In the genomic region with DNA sequence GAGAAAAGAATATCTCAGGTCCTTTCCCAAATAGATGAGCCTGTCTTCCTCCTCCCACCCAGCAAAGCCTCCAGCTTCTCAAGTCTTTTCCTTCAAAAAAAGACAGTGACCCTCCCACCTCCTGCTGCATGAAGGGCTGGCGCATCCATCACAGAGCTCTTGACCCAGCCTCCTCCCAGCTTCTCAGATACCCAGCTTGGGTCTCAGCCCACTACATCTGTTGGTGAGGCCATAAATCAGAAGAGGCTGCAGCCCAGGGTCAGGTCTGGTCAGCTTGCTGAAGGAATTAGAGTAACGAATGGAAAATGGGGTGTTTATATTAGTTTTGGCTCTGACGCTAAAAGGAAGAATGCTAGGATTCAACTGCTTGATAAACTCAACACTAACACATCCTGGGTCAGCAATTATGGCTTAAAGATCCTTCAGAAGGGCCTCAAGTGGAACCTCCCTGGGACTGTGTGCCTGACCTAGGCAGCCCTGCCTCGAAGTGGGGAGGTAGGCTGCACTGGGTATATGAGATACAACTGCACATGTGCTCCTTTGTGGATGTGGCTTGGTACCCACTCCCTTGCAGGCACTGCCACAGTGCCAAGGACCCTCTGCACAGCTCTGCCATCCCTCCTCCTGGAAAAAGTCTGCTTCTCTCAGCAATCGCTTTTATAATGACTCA, we compare ENCODE assay signal across 24 mouse cellular contexts.
DNase-seq lines count a peak whose midpoint lies in the region; ATAC-seq and TF ChIP-seq lines count a peak whose summit lies in the region.
"Had no signal": no experiment of that assay in that cellular context is flagged by ENCODE, and none has a peak within 500 bp of the region (broad histone marks: within the 10 kb centered on the region; RNA-seq: fewer than 3 reads in every experiment).

No protein-coding gene starts in this region.

- no peaks in the 10 kb centered on the region for H3K9me3 ChIP-seq in kidney, postnatal 0 days (replicated peaks; ENCODE audit: low read length)
- H3K9me3 ChIP-seq in lung, postnatal 0 days (ENCODE audit: low read length) = no peaks in the 10 kb centered on the region
- H3K9me3 ChIP-seq: heart, embryonic 15.5 days; hindbrain, embryonic 13.5 days; limb, embryonic 15.5 days; lung, embryonic 15.5 days; midbrain, embryonic 15.5 days; neural tube, embryonic 12.5 days had no signal

- no peak overlapping the region for H3K9ac ChIP-seq in kidney, postnatal 0 days (ENCODE audit: low read depth, low read length)
- H3K9ac ChIP-seq in lung, postnatal 0 days (replicated peaks; ENCODE audit: low read depth) = no peak overlapping the region
- H3K9ac ChIP-seq: forebrain, embryonic 13.5 days; heart, embryonic 15.5 days; hindbrain, embryonic 13.5 days; limb, embryonic 15.5 days; lung, embryonic 15.5 days; midbrain, embryonic 15.5 days; neural tube, embryonic 12.5 days had no signal

- H3K36me3 ChIP-seq in kidney, postnatal 0 days (ENCODE audit: insufficient read depth, low read length) = no peaks in the 10 kb centered on the region
- no peaks in the 10 kb centered on the region for H3K36me3 ChIP-seq in lung, postnatal 0 days (ENCODE audit: insufficient read depth, low read length)
- H3K36me3 ChIP-seq: heart, embryonic 15.5 days; hindbrain, embryonic 13.5 days; limb, embryonic 15.5 days; lung, embryonic 15.5 days; midbrain, embryonic 15.5 days; neural tube, embryonic 12.5 days had no signal

- 0 out of 2 replicates have a peak, but pooled peaks have one; percentile 46 for ATAC-seq in kidney, postnatal 0 days (replicated peaks; ENCODE audit: low FRiP score, low read depth)
- ATAC-seq in lung, postnatal 0 days = no peak
- ATAC-seq: CD4-positive, CD25-positive, alpha-beta regulatory T cell, adult 4 months; forebrain, embryonic 13.5 days; midbrain, embryonic 15.5 days had no signal

- DNase-seq in embryo, embryonic 10 days (ENCODE audit: low spot score) = peak; percentile 51
- no peak for DNase-seq in embryo, embryonic 9.5 days (ENCODE audit: extremely low spot score)
- peak; percentile 89 for DNase-seq in kidney, postnatal 0 days (ENCODE audit: low spot score)
- DNase-seq in kidney, postnatal 36 days = no peak
- peak; percentile 1 for DNase-seq in lung, postnatal 25 days (ENCODE audit: low spot score)
- DNase-seq in lung, postnatal 0 days (ENCODE audit: low spot score) = no peak
- no peak for DNase-seq in left cerebral cortex, postnatal 4 days
- DNase-seq: cerebellum, adult 11-12 months; cerebellum, postnatal 10 days; gastrocnemius, adult 2 months; heart, postnatal 36 days; layer of hippocampus, adult 9-11 months; right cerebral cortex, postnatal 14 days; thymus, adult 2 months; thymus, postnatal 4 days had no signal

- no peak for TF ChIP-seq EP300 in lung, postnatal 0 days (IDR thresholded peaks at IDR 0.05)

- H3K4me2 ChIP-seq in kidney, postnatal 0 days (ENCODE audit: low read length) = no peak overlapping the region
- no peak overlapping the region for H3K4me2 ChIP-seq in lung, postnatal 0 days (replicated peaks; ENCODE audit: low read depth, low read length)
- H3K4me2 ChIP-seq: forebrain, embryonic 13.5 days; heart, embryonic 15.5 days; hindbrain, embryonic 13.5 days; limb, embryonic 15.5 days; lung, embryonic 15.5 days; midbrain, embryonic 15.5 days; neural tube, embryonic 12.5 days had no signal

- WGBS in kidney, postnatal 0 days = 18% methylated on average over 5 of the region's 5 CpGs
- WGBS in lung, postnatal 0 days = 37% methylated on average over 5 of the region's 5 CpGs

- H3K4me1 ChIP-seq in kidney, postnatal 0 days (replicated peaks; ENCODE audit: insufficient read depth, low read length) = no peaks in the 10 kb centered on the region
- H3K4me1 ChIP-seq in lung, postnatal 0 days (ENCODE audit: insufficient read depth, low read depth, low read length) = no peaks in the 10 kb centered on the region
- H3K4me1 ChIP-seq: heart, embryonic 15.5 days; limb, embryonic 15.5 days; midbrain, embryonic 15.5 days; neural tube, embryonic 12.5 days had no signal

- no peaks in the 10 kb centered on the region for H3K27me3 ChIP-seq in kidney, postnatal 0 days (ENCODE audit: insufficient read depth, low read length)
- H3K27me3 ChIP-seq in lung, postnatal 0 days (replicated peaks; ENCODE audit: insufficient read depth, low read length) = no peaks in the 10 kb centered on the region
- H3K27me3 ChIP-seq: forebrain, embryonic 13.5 days; heart, embryonic 15.5 days; hindbrain, embryonic 13.5 days; limb, embryonic 15.5 days; lung, embryonic 15.5 days; midbrain, embryonic 15.5 days; neural tube, embryonic 12.5 days had no signal

- no peak overlapping the region for H3K4me3 ChIP-seq in kidney, postnatal 0 days (replicated peaks; ENCODE audit: low read depth, low read length)
- H3K4me3 ChIP-seq in lung, postnatal 0 days (ENCODE audit: low read depth, low read length) = no peak overlapping the region
- H3K4me3 ChIP-seq: forebrain, embryonic 13.5 days; gastrocnemius, adult 2 months; heart, embryonic 15.5 days; hindbrain, embryonic 13.5 days; limb, embryonic 15.5 days; lung, embryonic 15.5 days; midbrain, embryonic 15.5 days; neural tube, embryonic 12.5 days had no signal

- H3K27ac ChIP-seq in kidney, postnatal 0 days = no peak overlapping the region
- H3K27ac ChIP-seq in lung, postnatal 0 days (ENCODE audit: low read length) = no peak overlapping the region
- H3K27ac ChIP-seq: forebrain, embryonic 13.5 days; gastrocnemius, adult 2 months; heart, embryonic 15.5 days; hindbrain, embryonic 13.5 days; limb, embryonic 15.5 days; lung, embryonic 15.5 days; midbrain, embryonic 15.5 days; neural tube, embryonic 12.5 days; stomach, postnatal 0 days had no signal

- intact Hi-C loops in left cerebral cortex, postnatal 4 days (cut with DNase I) = no loop called here

- TF ChIP-seq CTCF in kidney, postnatal 0 days (IDR thresholded peaks at IDR 0.05; ENCODE audit: low read depth) = no peak
- no peak for TF ChIP-seq CTCF in lung, postnatal 0 days (IDR thresholded peaks at IDR 0.05)

Comparison
In these comparisons a context has a peak if more than half of its experiments do, and no peak if none do; other contexts are left out.
1. DNase-seq: peak in embryo, embryonic 10 days (single experiment), kidney, postnatal 0 days (single experiment) and lung, postnatal 25 days (single experiment); none in embryo, embryonic 9.5 days (single experiment), kidney, postnatal 36 days (0 of 2), lung, postnatal 0 days (single experiment) and left cerebral cortex, postnatal 4 days (single experiment).